In the genomic region with DNA sequence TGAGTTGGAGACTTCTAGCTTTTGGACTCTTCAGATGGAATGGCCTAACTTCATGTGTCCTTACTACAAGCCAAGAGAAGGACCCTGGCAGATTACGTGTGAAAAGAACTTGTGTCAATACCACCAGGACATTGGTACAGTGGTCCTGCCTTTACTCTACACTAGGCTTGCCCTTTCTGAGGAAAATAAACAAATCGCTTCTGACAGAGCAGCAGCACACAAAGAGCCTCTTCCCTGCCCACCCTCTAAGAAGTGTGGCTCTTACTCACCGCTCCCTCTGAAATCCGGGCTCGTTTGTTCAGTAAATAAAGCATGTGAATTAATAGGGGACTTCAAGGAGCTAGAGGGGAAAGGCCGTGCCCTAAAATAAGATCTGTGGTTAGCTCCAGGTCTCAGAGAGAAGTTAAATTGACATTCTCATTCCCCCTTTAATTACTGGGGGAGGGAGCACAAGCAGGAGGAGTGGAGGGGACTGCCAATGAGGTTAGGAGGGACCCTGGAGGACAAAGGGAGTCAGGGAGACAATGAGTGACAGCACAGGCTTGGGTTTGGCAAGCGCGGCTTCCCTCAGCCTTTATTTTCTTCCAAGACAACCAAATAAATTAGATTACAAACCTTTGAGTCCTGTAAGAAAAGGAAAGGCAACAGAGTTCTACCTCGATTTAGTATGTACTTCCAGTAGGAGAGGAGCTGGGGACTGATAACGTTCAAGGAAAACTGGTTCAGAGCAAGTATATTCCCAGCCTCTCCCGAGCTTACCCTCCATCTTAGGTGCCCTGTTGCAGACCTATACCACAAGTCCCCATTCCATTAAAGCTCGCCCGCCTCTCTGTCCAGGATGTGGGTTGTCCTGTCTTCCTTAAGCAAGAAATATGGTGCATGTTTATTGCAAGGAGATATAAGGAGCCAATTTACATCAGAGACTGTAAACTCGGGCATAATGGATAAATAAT, we compare ENCODE assay signal across 14 mouse cellular contexts.
DNase-seq lines count a peak whose midpoint lies in the region; ATAC-seq and TF ChIP-seq lines count a peak whose summit lies in the region.
"Had no signal": no experiment of that assay in that cellular context is flagged by ENCODE, and none has a peak within 500 bp of the region (broad histone marks: within the 10 kb centered on the region; RNA-seq: fewer than 3 reads in every experiment).

No protein-coding gene starts in this region.

- peak; percentile 82 for DNase-seq in brain, embryonic 14.5 days (ENCODE audit: low read depth)
- peak; percentile 52 for DNase-seq in embryo, embryonic 9.5 days (ENCODE audit: extremely low spot score)
- peak; percentile 53 for DNase-seq in hindbrain, embryonic 11.5 days (ENCODE audit: low spot score)
- no peak for DNase-seq in gastrocnemius, adult 2 months
- DNase-seq in right cerebral cortex, postnatal 10 days (ENCODE audit: low spot score in 2 of 2) = no peak
- no peak for DNase-seq in left cerebral cortex, postnatal 36 days (ENCODE audit: low spot score in 2 of 2)
- DNase-seq: adrenal gland, postnatal 36 days; cerebellum, adult 2 months; gastrocnemius, postnatal 25 days; kidney, postnatal 10 days had no signal

- no peak for TF ChIP-seq POLR2A in brain, embryonic 14.5 days (IDR thresholded peaks at IDR 0.05; ENCODE audit: borderline replicate concordance, extremely low read depth, insufficient read depth, insufficient read length, poor library complexity, severe bottlenecking)

- TF ChIP-seq CTCF in brain, embryonic 14.5 days (IDR thresholded peaks at IDR 0.05; ENCODE audit: borderline replicate concordance, extremely low read depth, insufficient read depth, insufficient read length) = no peak
- no peak for TF ChIP-seq CTCF in gastrocnemius, adult 2 months (IDR thresholded peaks at IDR 0.05)

- 0 out of 2 replicates have a peak overlapping the region, but pooled peaks have one; percentile 23 for H3K9ac ChIP-seq in hindbrain, embryonic 11.5 days (ENCODE audit: low read depth, low read length)
- no peak overlapping the region for H3K9ac ChIP-seq in midbrain, embryonic 15.5 days

- ATAC-seq in hindbrain, embryonic 11.5 days (ENCODE audit: low FRiP score) = peak; percentile 93
- peak; percentile 81 for ATAC-seq in midbrain, embryonic 15.5 days (replicated peaks)
- ATAC-seq in CD4-positive, CD25-positive, alpha-beta regulatory T cell, adult 4 months = no peak

- H3K36me3 ChIP-seq in hindbrain, embryonic 11.5 days (ENCODE audit: control insufficient read depth, insufficient read depth, low read length) = no peaks in the 10 kb centered on the region
- no peaks in the 10 kb centered on the region for H3K36me3 ChIP-seq in midbrain, embryonic 15.5 days (replicated peaks)

- H3K9me3 ChIP-seq in hindbrain, embryonic 11.5 days (ENCODE audit: control insufficient read depth, low read length) = no peaks in the 10 kb centered on the region
- H3K9me3 ChIP-seq in midbrain, embryonic 15.5 days = no peaks in the 10 kb centered on the region

- H3K27me3 ChIP-seq in hindbrain, embryonic 11.5 days (ENCODE audit: control insufficient read depth, insufficient read depth, low read length) = no peaks in the 10 kb centered on the region
- no peaks in the 10 kb centered on the region for H3K27me3 ChIP-seq in midbrain, embryonic 15.5 days (replicated peaks)

- no peak overlapping the region for H3K4me3 ChIP-seq in hindbrain, embryonic 11.5 days (ENCODE audit: low read depth, low read length)
- no peak overlapping the region for H3K4me3 ChIP-seq in midbrain, embryonic 15.5 days
- no peak overlapping the region for H3K4me3 ChIP-seq in gastrocnemius, adult 2 months

- H3K4me1 ChIP-seq in hindbrain, embryonic 11.5 days (replicated peaks; ENCODE audit: control insufficient read depth, insufficient read depth, low read length) = no peaks in the 10 kb centered on the region
- peaks cover 9% of the 10 kb centered on the region for H3K4me1 ChIP-seq in midbrain, embryonic 15.5 days

- 26% methylated on average over 14 of the region's 14 CpGs for WGBS in hindbrain, embryonic 11.5 days
- 16% methylated on average over 14 of the region's 14 CpGs for WGBS in midbrain, embryonic 15.5 days

- H3K4me2 ChIP-seq in hindbrain, embryonic 11.5 days (replicated peaks; ENCODE audit: low read depth, low read length) = no peak overlapping the region
- H3K4me2 ChIP-seq in midbrain, embryonic 15.5 days = 0 out of 2 replicates have a peak overlapping the region, but pooled peaks have one; percentile 7
- H3K4me2 ChIP-seq: liver, embryonic 11.5 days had no signal

- intact Hi-C loops in gastrocnemius, adult 2 months (cut with DNase I) = no loop called here
- intact Hi-C loops in left cerebral cortex, postnatal 36 days (cut with DNase I) = no loop called here

- peak overlapping the region; percentile 42; the same call in 1 of the 2 replicates for H3K27ac ChIP-seq in hindbrain, embryonic 11.5 days (ENCODE audit: low read depth, low read length)
- no peak overlapping the region for H3K27ac ChIP-seq in midbrain, embryonic 15.5 days
- no peak overlapping the region for H3K27ac ChIP-seq in gastrocnemius, adult 2 months
- H3K27ac ChIP-seq: macrophage had no signal

Comparison
In these comparisons a context has a peak if more than half of its experiments do, and no peak if none do; other contexts are left out.
1. DNase-seq: peak in brain, embryonic 14.5 days (single experiment), embryo, embryonic 9.5 days (single experiment) and hindbrain, embryonic 11.5 days (single experiment); none in gastrocnemius, adult 2 months (single experiment), right cerebral cortex, postnatal 10 days (0 of 2) and left cerebral cortex, postnatal 36 days (0 of 2).